Mouse (Mus musculus) naive thymus-derived CD4-positive, alpha-beta T cell, adult 5 months (primary cell): Measurements from ENCODE around the gene Prr36. TPM values are rescaled to one million over a fixed set of nuclear protein-coding genes. Genes with fewer than 3 reads are reported as not detected.

Experiments
- polyA plus RNA-seq: library from polyadenylated mRNA; unstranded; fragments of 100-300 nt; shearing (Covaris generic); gene quantifications from one replicate; pipeline ENCODE4 v1.2.1, GENCODE M21; 2017

Prr36 gene
- polyA plus RNA-seq, result not detected

DNA sequence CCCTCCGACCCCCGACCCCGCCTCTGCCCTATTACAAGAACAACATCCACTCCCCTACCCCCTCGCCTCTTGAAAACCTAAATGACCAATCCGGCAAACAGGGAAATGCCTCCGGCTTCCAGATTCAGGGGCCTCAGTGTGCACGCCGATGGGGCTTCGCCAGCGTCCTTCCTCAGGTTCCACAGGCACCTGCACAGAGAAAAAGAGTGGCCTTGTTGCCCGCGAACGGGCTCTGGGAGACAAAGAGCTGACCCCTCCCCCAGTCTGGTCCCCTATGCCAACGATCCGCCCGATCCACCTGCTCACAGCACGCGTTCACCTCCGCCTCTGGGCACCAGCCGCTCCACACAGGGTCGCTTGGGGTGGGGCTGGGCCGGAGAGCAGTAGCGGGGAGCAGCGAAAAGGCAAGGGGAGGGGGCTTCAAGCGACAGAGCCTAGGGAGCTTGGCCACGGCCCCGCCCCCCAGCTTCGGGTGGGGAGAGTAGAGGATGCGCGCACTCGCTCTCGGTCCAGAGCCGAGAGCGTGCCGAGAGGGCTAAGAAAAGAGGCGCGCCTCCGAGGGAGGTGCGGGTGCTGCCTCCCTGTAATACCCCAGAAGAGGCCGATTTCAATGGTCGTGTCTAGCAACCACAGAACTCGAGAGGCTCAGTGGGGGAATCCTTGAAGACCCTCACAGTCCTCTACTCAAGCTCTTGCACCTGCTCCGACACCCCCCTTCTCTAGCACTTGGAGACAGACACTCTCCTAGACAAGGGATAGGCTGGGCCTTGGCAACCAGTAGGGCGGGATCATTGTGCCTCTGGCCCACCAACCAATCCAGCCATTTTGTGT, at the start of gene Prr36:
Gene Prr36 (minus strand): TSS at position 669 of the 831 bp plus-strand sequence.

DNA sequence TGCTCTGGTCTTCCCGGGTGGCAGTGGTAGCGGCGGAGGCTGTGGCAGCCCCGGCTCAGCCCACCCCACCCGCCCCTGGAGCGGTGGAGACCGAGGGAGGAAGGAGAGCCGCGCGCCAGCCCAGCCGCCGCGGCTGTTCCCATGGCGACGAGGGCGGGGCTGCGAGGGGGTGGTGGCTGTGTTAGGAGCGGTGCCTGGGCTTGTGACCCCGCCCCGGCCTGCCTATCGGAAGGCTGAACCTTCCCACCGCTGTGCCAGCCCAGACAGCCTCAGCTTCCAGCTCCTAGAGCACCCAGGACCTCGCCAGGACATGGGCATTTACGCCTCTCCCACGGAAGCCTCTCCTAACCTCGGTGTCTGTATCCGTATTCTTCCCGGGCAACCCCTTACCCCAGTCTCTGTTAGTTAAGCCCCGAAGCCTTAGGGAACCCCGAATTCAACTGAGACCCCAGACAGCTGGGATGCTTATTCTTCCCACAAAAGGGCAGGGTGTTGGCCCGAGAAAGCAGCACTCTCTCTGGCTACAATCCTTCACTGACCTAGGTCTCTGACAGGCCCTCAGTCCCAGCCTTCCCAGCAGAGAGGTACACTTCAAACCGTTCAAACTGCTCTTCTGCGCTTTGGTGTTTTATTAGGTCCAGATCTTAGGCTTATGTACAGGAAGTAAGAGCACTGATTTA, 42.0 kb upstream of the Prr36 start, which contains the start of gene Ctxn1:
Gene Ctxn1 (minus strand): TSS at position 150 of the 680 bp plus-strand sequence.

GRCm38 (mm10) chr8:4252934-4253841, 35.9 kb upstream of the Prr36 start, which contains the start of gene Snapc2:
TSS of gene Snapc2 (plus strand) at chr8:4253080.

DNA sequence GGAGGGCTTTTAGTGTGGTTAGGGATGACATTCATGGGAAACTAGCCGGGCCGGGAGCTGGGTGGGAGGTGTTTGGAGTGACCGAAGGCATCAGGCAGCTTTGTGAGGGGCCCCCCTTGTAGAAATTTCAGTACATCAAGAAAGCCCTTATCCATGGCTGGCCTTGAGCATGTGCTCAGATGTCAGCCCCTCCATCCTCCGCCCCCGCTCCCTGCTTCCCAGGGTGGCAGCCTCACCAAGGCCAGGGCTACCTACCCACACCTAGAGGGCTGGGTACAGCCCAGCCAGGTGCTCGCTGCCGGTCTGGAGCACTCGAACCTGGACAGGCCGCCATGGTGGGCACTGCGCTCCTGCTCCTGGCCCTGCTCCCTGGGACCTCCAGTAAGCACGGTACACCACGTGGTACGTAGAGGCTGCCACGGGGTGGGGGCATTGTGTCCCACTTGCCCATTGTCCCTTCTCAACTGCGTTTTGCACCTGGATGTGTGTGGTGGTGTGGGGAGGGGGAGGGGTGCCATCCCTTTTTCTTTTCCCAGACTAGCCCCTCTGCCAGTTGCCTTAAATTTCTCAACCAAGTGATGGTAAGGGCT, 30.8 kb upstream of the Prr36 start, which contains the start of gene Tgfbr3l:
Gene Tgfbr3l (plus strand): TSS at position 264 of the 590 bp plus-strand sequence.

GRCm38 (mm10) chr8:4238434-4239192, 21.4 kb upstream of the Prr36 start, which contains the start of the genes Map2k7 and Gm49320:
TSS of gene Map2k7 (plus strand) at chr8:4238740.
TSS of gene Gm49320 (plus strand) at chr8:4238865.

GRCm38 (mm10) chr8:4226739-4227347, 9.6 kb upstream of the Prr36 start, which contains the start of gene Lrrc8e:
TSS of gene Lrrc8e (plus strand) at chr8:4226827.

DNA sequence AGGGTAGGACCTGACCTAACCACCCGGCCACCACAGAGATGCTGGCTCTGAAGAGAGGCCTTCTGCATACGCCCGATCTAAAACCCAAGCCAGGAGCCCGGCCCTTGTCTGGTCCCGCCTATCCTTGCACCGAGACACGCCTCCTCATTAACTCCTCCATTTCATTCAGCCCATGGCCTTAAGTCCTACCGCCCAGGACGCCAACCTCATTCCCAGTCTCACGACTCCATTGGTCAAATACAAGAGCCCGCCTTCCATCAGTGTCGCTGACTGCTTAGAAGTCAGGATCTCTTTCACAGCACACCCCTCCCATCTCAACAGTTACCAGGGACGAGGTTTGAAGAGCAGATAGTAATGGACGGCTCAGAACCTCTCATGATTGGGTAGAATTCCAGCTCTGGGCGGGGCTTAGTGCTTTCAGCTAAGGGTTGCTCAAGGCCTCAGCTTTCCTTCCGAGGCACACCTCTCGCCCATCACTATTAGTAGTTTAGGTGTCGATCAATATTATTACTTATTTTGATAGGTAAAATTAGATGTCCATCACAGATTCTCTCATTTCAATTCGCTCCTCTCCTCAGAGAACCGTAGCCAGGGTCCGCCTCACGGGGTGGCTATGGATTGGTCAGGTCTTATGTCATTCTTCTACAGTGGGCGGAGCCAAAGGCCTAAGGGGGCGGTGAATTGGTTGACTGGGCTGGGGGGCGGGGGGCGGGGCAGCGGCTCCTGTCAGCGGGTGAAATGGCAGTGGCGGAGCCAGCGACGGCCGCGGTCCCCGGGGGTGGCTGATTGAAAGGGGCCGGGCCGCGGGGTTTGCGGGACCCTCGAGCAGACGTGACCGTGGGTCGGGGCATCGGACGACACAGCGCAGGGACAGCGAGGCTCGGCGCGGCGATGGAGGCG, 51.2 kb downstream of the Prr36 start, which contains the start of gene Evi5l:
Gene Evi5l (plus strand): TSS at position 716 of the 900 bp plus-strand sequence.

Other genes starting within 250 kb of the Prr36 start
- gene Cd209f, start 111.6 kb downstream of the Prr36 start, polyA plus RNA-seq, result not detected
- not detected for gene Cd209g, start 83.4 kb downstream of the Prr36 start, polyA plus RNA-seq
- 16.8 TPM for gene Evi5l, start 50.9 kb downstream of the Prr36 start, polyA plus RNA-seq
- gene Lrrc8e, start 9.4 kb upstream of the Prr36 start, polyA plus RNA-seq, result 0.12 TPM
- 120 TPM for gene Map2k7, start 21.3 kb upstream of the Prr36 start, polyA plus RNA-seq
- 0.71 TPM for gene Gm49320, start 21.4 kb upstream of the Prr36 start, polyA plus RNA-seq
- gene Tgfbr3l, start 30.8 kb upstream of the Prr36 start, polyA plus RNA-seq, result 7.6 TPM
- 28.9 TPM for gene Snapc2, start 35.6 kb upstream of the Prr36 start, polyA plus RNA-seq
- 0.39 TPM for gene Ctxn1, start 41.8 kb upstream of the Prr36 start, polyA plus RNA-seq
- gene Timm44, start 58.5 kb upstream of the Prr36 start, polyA plus RNA-seq, result 57.3 TPM
- gene Ccl25, start 107.8 kb upstream of the Prr36 start, polyA plus RNA-seq, result 9.9 TPM
- 253 TPM for gene Elavl1, start 108.0 kb upstream of the Prr36 start, polyA plus RNA-seq